Mouse (Mus musculus): ENCODE data around the gene Sik1. TPM values are rescaled to one million over a fixed set of nuclear protein-coding genes. Genes with fewer than 3 reads are reported as not detected.

The Sik1 gene
- total and polyA plus RNA-seq, 3 experiments, result 17.1 to 56.9 (median 36.7) TPM

GRCm38 (mm10) chr17:31841453-31841841 lies 14.2 kb downstream of the Sik1 start:
- in situ Hi-C loops (cut with MboI; ENCODE audit: low pct_ligation_motif_present, low pct_unique_long_range_greater_than_20kb, low sequenced_read_pairs) (no loop called here), dilution Hi-C loops (cut with MboI; ENCODE audit: extremely low pct_ligation_motif_present, extremely low pct_unique_long_range_greater_than_20kb, low sequenced_read_pairs) (no loop called here)
- Histone ChIP-seq H3K27ac (ENCODE audit: insufficient read depth, low read depth) (peak overlapping the region; percentile 98), H3K4me2 (ENCODE audit: insufficient read depth, low read depth, poor library complexity, severe bottlenecking) (peak overlapping the region; percentile 42), H3K4me3 (replicated peaks in 1 of 3; ENCODE audit: low read depth in 2 of 3, low read length in 2 of 3, poor library complexity in 1 of 3) (peak overlapping the region; percentile 8 to 40 (median 34)), H3K9ac (ENCODE audit: insufficient read depth, low read depth) (peak overlapping the region; percentile 29), H3K4me1 (ENCODE audit: control insufficient read depth in 1 of 2, insufficient read depth in 2 of 2) (peaks cover 61 to 94% of the 10 kb centered on the region in 2 experiments), H3K36me3 (replicated peaks in 1 of 2; ENCODE audit: control insufficient read depth in 1 of 2, insufficient read depth in 1 of 2, low read length in 1 of 2) (peaks cover 25 to 34% of the 10 kb centered on the region in 2 experiments), H3K79me2 (replicated peaks; ENCODE audit: control insufficient read depth, extremely low read depth, insufficient read depth, poor library complexity, severe bottlenecking) (peaks cover 8% of the 10 kb centered on the region; the same call in 1 of the 2 replicates), H3K27me3 (replicated peaks) (no peaks in the 10 kb centered on the region), H3K9me3 (replicated peaks; ENCODE audit: low read length) (no peaks in the 10 kb centered on the region)
- peak; percentile 51; the same call in 1 of the 2 replicates for TF ChIP-seq MEF2A (IDR thresholded peaks at IDR 0.05; ENCODE audit: borderline replicate concordance, low read depth, low read length)
- TF ChIP-seq BHLHE40 (IDR thresholded peaks at IDR 0.05; ENCODE audit: low read depth, low read length), result peak; percentile 56; the same call in 1 of the 2 replicates
- peak; percentile 84; the same call in 1 of the 2 replicates for TF ChIP-seq TCF12 (IDR thresholded peaks at IDR 0.05; ENCODE audit: low read depth, low read length)
- TF ChIP-seq ELF1 (IDR thresholded peaks at IDR 0.05; ENCODE audit: low read depth, low read length), result peak; percentile 87
- 0 out of 2 replicates have a peak, but pooled peaks have one; percentile 45 for TF ChIP-seq JUND (conservative IDR thresholded peaks at IDR 0.05; ENCODE audit: low read depth, low read length)
- TF ChIP-seq HCFC1 (IDR thresholded peaks at IDR 0.05; ENCODE audit: low read depth, low read length), result peak; percentile 63
- TF ChIP-seq EP300 (IDR thresholded peaks at IDR 0.05; ENCODE audit: low read length), result peak; percentile 58
- TF ChIP-seq IRF4 (IDR thresholded peaks at IDR 0.05; ENCODE audit: low read depth, low read length), result peak; percentile 81
- peak; percentile 90 for TF ChIP-seq CHD2 (IDR thresholded peaks at IDR 0.05; ENCODE audit: low read length)
- TF ChIP-seq SIN3A (IDR thresholded peaks at IDR 0.05; ENCODE audit: low read length), result 0 out of 2 replicates have a peak, but pooled peaks have one; percentile 33
- peak; percentile 14; the same call in 1 of the 2 replicates for TF ChIP-seq ZKSCAN1 (IDR thresholded peaks at IDR 0.05; ENCODE audit: borderline replicate concordance, low read depth, low read length)
- TF ChIP-seq NELFE (IDR thresholded peaks at IDR 0.05; ENCODE audit: low read depth, low read length), result no peak
- no peak for TF ChIP-seq ETS1 (conservative IDR thresholded peaks at IDR 0.05; ENCODE audit: low read depth, low read length)
- TF ChIP-seq SMC3 (IDR thresholded peaks at IDR 0.05; ENCODE audit: low read depth, low read length), result peak; percentile 16
- TF ChIP-seq MAZ (IDR thresholded peaks at IDR 0.05; ENCODE audit: low read depth, low read length), result peak; percentile 93
- TF ChIP-seq MYC (IDR thresholded peaks at IDR 0.05; ENCODE audit: low read depth, low read length), result peak; percentile 75
- no peak for TF ChIP-seq ZNF384 (IDR thresholded peaks at IDR 0.05; ENCODE audit: low read depth, low read length)
- no peak for TF ChIP-seq USF2 (conservative IDR thresholded peaks at IDR 0.05; ENCODE audit: low read depth, low read length)
- peak; percentile 89 for DNase-seq (ENCODE audit: extremely low read depth)

DNA sequence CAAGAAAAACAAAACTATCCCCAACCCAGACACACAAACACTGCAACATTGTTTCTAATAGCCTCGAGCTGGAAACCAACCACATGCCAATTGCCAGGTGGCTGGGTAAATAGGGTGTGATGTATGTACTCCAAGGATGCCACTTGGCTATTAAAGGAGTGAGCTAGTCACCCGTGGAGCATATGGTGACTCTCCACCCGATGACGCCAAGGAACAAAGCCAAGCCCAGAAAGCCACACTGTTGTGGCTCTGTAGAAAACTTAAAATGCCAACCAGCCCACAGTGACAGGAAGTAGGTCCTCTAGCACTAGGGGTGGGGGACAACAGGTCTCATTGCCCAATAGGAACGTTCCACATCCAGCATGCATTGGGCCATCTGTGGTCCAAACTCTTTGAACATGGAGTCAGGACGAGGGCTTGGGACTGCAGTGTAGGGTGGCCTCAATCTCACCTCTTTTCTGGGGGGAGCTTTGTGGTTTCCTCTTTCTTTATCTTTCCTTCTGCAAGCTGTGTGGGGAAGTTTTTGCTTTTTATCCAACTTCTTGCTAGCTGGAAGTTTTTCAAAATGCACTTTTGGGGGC lies 15.1 kb downstream of the Sik1 start:
- H3K4me3 ChIP-seq (replicated peaks in 1 of 3; ENCODE audit: low read depth in 2 of 3, low read length in 2 of 3, poor library complexity in 1 of 3), result no peak overlapping the region
- H3K9ac ChIP-seq (ENCODE audit: insufficient read depth, low read depth), result peak overlapping the region; percentile 29
- in situ Hi-C loops (cut with MboI; ENCODE audit: low pct_ligation_motif_present, low pct_unique_long_range_greater_than_20kb, low sequenced_read_pairs) (no loop called here), dilution Hi-C loops (cut with MboI; ENCODE audit: extremely low pct_ligation_motif_present, extremely low pct_unique_long_range_greater_than_20kb, low sequenced_read_pairs) (no loop called here)
- H3K9me3 ChIP-seq (replicated peaks; ENCODE audit: low read length), result no peaks in the 10 kb centered on the region
- peak; percentile 60 for DNase-seq (ENCODE audit: extremely low read depth)
- H3K4me2 ChIP-seq (ENCODE audit: insufficient read depth, low read depth, poor library complexity, severe bottlenecking), result peak overlapping the region; percentile 42; the same call in 1 of the 2 replicates
- peak overlapping the region; percentile 98 for H3K27ac ChIP-seq (ENCODE audit: insufficient read depth, low read depth)
- no peaks in the 10 kb centered on the region for H3K27me3 ChIP-seq (replicated peaks)
- peaks cover 4% of the 10 kb centered on the region; the same call in 1 of the 2 replicates for H3K79me2 ChIP-seq (replicated peaks; ENCODE audit: control insufficient read depth, extremely low read depth, insufficient read depth, poor library complexity, severe bottlenecking)
- H3K4me1 ChIP-seq (ENCODE audit: control insufficient read depth in 1 of 2, insufficient read depth in 2 of 2), result peaks cover 67 to 95% of the 10 kb centered on the region in 2 experiments
- H3K36me3 ChIP-seq (replicated peaks in 1 of 2; ENCODE audit: control insufficient read depth in 1 of 2, insufficient read depth in 1 of 2, low read length in 1 of 2), result peaks cover 17 to 25% of the 10 kb centered on the region in 2 experiments
- TF ChIP-seq ZMIZ1 (IDR thresholded peaks at IDR 0.05; ENCODE audit: low read depth, low read length) (peak; percentile 50; the same call in 1 of the 2 replicates), ZNF384 (IDR thresholded peaks at IDR 0.05; ENCODE audit: low read depth, low read length) (no peak), POLR2A (IDR thresholded peaks at IDR 0.05; ENCODE audit: low read depth, low read length) (peak; percentile 57), MEF2A (IDR thresholded peaks at IDR 0.05; ENCODE audit: borderline replicate concordance, low read depth, low read length) (no peak), JUN (IDR thresholded peaks at IDR 0.05; ENCODE audit: insufficient read depth, low read depth, low read length) (no peak; the same call in 1 of the 2 replicates), TCF12 (IDR thresholded peaks at IDR 0.05; ENCODE audit: low read depth, low read length) (peak; percentile 38; the same call in 1 of the 2 replicates), SIN3A (IDR thresholded peaks at IDR 0.05; ENCODE audit: low read length) (peak; percentile 51; the same call in 1 of the 2 replicates), EP300 (IDR thresholded peaks at IDR 0.05; ENCODE audit: low read length) (no peak), JUND (conservative IDR thresholded peaks at IDR 0.05; ENCODE audit: low read depth, low read length) (no peak), MYC (IDR thresholded peaks at IDR 0.05; ENCODE audit: low read depth, low read length) (peak; percentile 42; the same call in 1 of the 2 replicates), MAZ (IDR thresholded peaks at IDR 0.05; ENCODE audit: low read depth, low read length) (0 out of 2 replicates have a peak, but pooled peaks have one; percentile 63), MAX (IDR thresholded peaks at IDR 0.05; ENCODE audit: low read length) (no peak; the same call in none of the 2 replicates), TBP (conservative IDR thresholded peaks at IDR 0.05; ENCODE audit: low read depth, low read length) (0 out of 2 replicates have a peak, but pooled peaks have one; percentile 8), NRF1 (IDR thresholded peaks at IDR 0.05; ENCODE audit: low read depth, low read length) (no peak), ETS1 (conservative IDR thresholded peaks at IDR 0.05; ENCODE audit: low read depth, low read length) (peak; percentile 30; the same call in 1 of the 2 replicates), MXI1 (IDR thresholded peaks at IDR 0.05; ENCODE audit: low read depth, low read length) (0 out of 2 replicates have a peak, but pooled peaks have one; percentile 70), ZKSCAN1 (IDR thresholded peaks at IDR 0.05; ENCODE audit: borderline replicate concordance, low read depth, low read length) (no peak), CHD1 (IDR thresholded peaks at IDR 0.05; ENCODE audit: low read depth, low read length) (peak; percentile 55; the same call in 1 of the 2 replicates), POLR2AphosphoS2 (IDR thresholded peaks at IDR 0.05; ENCODE audit: low read depth, low read length) (no peak), ELF1 (IDR thresholded peaks at IDR 0.05; ENCODE audit: low read depth, low read length) (peak; percentile 23; the same call in 1 of the 2 replicates), HCFC1 (IDR thresholded peaks at IDR 0.05; ENCODE audit: low read depth, low read length) (no peak)

Data from CH12.LX (cell line).